In the genomic region with DNA sequence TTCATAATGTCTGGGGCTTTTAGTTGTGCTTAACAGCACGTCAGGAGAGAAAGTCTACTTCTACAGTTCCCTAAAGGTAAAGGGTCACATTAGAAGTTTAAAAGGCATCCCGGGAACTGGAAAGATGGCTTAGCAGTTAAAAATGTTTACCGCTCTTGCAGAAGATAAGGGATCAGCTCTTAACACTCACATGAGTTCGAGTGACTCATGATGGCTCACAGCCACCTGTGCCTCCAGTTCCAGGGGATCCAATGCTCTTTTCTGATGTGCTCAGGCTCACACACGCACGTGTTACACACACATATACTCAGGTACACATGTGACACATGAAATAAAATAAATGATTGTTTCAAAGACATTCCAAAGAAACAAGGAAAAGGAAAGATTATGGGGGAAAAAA, we compare ENCODE assay signal across 17 mouse cellular contexts.
"Had no signal": no experiment of that assay in that cellular context is flagged by ENCODE, and none has a peak within 500 bp of the region (broad histone marks: within the 10 kb centered on the region; RNA-seq: fewer than 3 reads in every experiment).

No protein-coding gene starts in this region.

- DNase-seq: retina, postnatal 1 day; right cerebral cortex, adult 18-20 months; right cerebral cortex, postnatal 14 days; right cerebral cortex, postnatal 25 days; right cerebral cortex, postnatal 4 days; spleen, adult 18-20 months; thymus, adult 18-20 months; thymus, adult 2 months; thymus, postnatal 14 days; thymus, postnatal 25 days; thymus, postnatal 36 days; thymus, postnatal 4 days had no signal

- H3K27ac ChIP-seq: neural tube, embryonic 12.5 days; neural tube, embryonic 13.5 days; neural tube, embryonic 15.5 days; stomach, embryonic 15.5 days; stomach, postnatal 0 days had no signal

- H3K4me1 ChIP-seq: neural tube, embryonic 12.5 days; neural tube, embryonic 13.5 days; neural tube, embryonic 15.5 days; stomach, embryonic 15.5 days had no signal

- H3K4me3 ChIP-seq: neural tube, embryonic 12.5 days; neural tube, embryonic 13.5 days; neural tube, embryonic 15.5 days; stomach, embryonic 15.5 days had no signal

- H3K36me3 ChIP-seq: neural tube, embryonic 12.5 days; neural tube, embryonic 13.5 days; neural tube, embryonic 15.5 days; stomach, embryonic 15.5 days had no signal

- H3K27me3 ChIP-seq: neural tube, embryonic 12.5 days; neural tube, embryonic 13.5 days; neural tube, embryonic 15.5 days; stomach, embryonic 15.5 days had no signal

- H3K9ac ChIP-seq: neural tube, embryonic 12.5 days; neural tube, embryonic 13.5 days; neural tube, embryonic 15.5 days; stomach, embryonic 15.5 days had no signal

- H3K9me3 ChIP-seq: neural tube, embryonic 12.5 days; neural tube, embryonic 13.5 days; neural tube, embryonic 15.5 days; stomach, embryonic 15.5 days had no signal
